Mouse (Mus musculus) liver, embryonic 16.5 days (tissue): ENCODE results near the gene Col12a1. TPM values are rescaled to one million over a fixed set of nuclear protein-coding genes. Genes with fewer than 3 reads are reported as not detected.
"Not testable (repeated sequence)": the region's sequence is repeated elsewhere in the genome, so short reads cannot be mapped to it uniquely, and the experiment has no call there.

Experiments
- ATAC-seq: fragments of 200-750 bp; cut with Nextera tagmentation; 2 replicates; pipeline ENCODE4 v1.8.0; 2017; ENCODE audit warnings: low read depth, mild to moderate bottlenecking, moderate number of reproducible peaks, moderate library complexity
- H3K27ac ChIP-seq: fragments of 300-500 bp; sonication (generic); 2 replicates; pipeline ENCODE4 v1.5.1; 2014; ENCODE audit warnings: mild to moderate bottlenecking, low read length
- H3K27me3 ChIP-seq: fragments of 300-500 bp; sonication (generic); 2 replicates; pipeline ENCODE4 v1.6.1; 2014; ENCODE audit warnings: low read depth, low read length, mixed read lengths; ENCODE audit not compliant: control insufficient read depth, insufficient read depth
- H3K36me3 ChIP-seq: fragments of 300-500 bp; sonication (generic); 2 replicates; pipeline ENCODE4 v1.6.1; 2014; ENCODE audit warnings: mild to moderate bottlenecking; ENCODE audit not compliant: control insufficient read depth, insufficient read depth
- H3K4me1 ChIP-seq: fragments of 300-500 bp; sonication (generic); 2 replicates; pipeline ENCODE4 v1.6.1; 2014; ENCODE audit warnings: low read depth, low read length, mixed read lengths; ENCODE audit not compliant: control insufficient read depth
- H3K4me2 ChIP-seq: fragments of 300-500 bp; sonication (generic); 2 replicates; pipeline ENCODE4 v1.6.1; 2014; ENCODE audit warnings: low read depth, low read length, mixed read lengths
- H3K4me3 ChIP-seq: fragments of 300-500 bp; sonication (generic); 2 replicates; pipeline ENCODE4 v1.5.1; 2014; ENCODE audit warnings: low read depth, mild to moderate bottlenecking, low read length
- H3K9ac ChIP-seq: fragments of 300-500 bp; sonication (generic); 2 replicates; pipeline ENCODE4 v1.6.1; 2014; ENCODE audit warnings: low read depth, low read length
- H3K9me3 ChIP-seq: fragments of 300-500 bp; sonication (generic); replicated peaks from 2 replicates; pipeline ENCODE4 v1.6.1; 2016; ENCODE audit warnings: low read length; ENCODE audit not compliant: control insufficient read depth
- WGBS: fragments of 180-500 bp; shearing (Covaris S2); extraction: QIAGEN DNeasy Blood & Tissue Kit; methylation state at CpG from one replicate; pipeline ENCODE4 v1.1.7; 2014; ENCODE audit not compliant: insufficient replicate concordance; 5-methylcytosine and 5-hydroxymethylcytosine counted together
- polyA plus RNA-seq: library from polyadenylated mRNA; unstranded; fragments of >200 nt; fragmentation: Nextera tagmentation; extraction: Ambion mirVana; gene quantifications from 2 replicates; pipeline ENCODE4 v1.2.1, GENCODE M21; 2015

The Col12a1 gene
- polyA plus RNA-seq, 1 experiment from 2014 or later = 1.7 TPM

DNA sequence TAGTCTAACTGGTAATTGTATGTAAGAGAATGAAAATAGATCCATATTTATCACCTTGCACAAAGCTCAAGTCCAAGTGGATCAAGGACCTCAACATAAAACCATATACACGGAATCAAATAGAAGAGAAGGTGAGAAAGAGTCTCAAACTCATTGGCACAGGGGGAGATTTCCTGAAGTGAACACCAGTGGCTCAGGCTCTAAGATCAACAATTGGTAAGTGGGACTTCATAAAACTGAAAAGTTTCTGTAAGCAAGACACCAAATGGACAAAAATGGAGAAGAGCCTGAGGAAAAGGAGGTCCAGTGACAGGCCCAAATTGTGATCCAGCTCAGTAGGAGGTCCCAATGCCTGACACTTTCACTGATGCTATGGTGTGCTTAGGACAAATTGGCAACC is 49.8 kb downstream of the Col12a1 start:
- H3K36me3 ChIP-seq, H3K27me3 ChIP-seq, ATAC-seq, H3K27ac ChIP-seq, H3K4me3 ChIP-seq, H3K4me2 ChIP-seq, H3K4me1 ChIP-seq, H3K9me3 ChIP-seq, H3K9ac ChIP-seq: not testable (repeated sequence)
- 33% methylated on average over 1 of the region's 1 CpGs for WGBS

DNA sequence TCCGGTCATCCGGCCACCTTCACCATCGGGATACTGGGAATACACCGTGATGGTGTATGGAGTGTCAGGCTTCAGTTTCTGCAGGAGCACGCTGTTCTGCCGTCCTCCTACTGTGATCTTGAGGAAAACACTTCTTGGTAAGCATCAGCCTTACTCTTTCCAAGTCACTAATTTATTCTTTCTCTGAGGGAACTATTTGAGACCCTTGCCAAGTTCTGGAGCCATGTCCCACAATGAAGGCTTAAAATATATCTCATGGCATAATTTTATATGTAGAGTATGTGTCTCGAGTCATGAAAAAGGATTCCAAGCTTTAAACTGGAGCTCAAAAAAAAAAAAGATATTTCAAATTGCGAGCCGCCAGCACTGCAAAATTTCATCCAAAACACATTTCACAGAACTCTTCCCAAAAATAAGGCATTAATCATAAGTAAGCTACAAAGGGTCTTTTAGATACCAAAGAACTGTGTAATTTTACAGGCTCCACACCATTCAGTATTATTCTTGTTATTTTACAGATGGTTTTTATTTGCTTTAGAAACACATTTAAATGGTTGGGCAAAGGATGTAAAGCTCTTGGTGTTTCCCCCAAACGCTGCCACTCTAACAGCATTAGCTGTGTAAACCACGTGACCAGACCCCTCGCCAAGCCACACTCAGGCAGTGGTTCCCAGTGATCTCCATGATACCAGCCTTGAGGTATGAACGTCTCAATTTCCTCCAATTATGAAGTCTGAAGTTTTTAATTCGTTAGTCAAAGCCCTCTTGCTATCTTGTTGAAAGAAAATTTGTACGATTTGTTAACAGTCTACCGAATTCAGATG is 65.1 kb downstream of the Col12a1 start:
- Histone ChIP-seq H3K4me1 (no peaks in the 10 kb centered on the region), H3K27me3 (no peaks in the 10 kb centered on the region), H3K4me3 (no peak overlapping the region), H3K9ac (no peak overlapping the region), H3K9me3 (no peaks in the 10 kb centered on the region), H3K4me2 (no peak overlapping the region), H3K27ac (no peak overlapping the region), H3K36me3 (no peaks in the 10 kb centered on the region)
- WGBS = 64% methylated on average over 16 of the region's 16 CpGs
- no peak for ATAC-seq

DNA sequence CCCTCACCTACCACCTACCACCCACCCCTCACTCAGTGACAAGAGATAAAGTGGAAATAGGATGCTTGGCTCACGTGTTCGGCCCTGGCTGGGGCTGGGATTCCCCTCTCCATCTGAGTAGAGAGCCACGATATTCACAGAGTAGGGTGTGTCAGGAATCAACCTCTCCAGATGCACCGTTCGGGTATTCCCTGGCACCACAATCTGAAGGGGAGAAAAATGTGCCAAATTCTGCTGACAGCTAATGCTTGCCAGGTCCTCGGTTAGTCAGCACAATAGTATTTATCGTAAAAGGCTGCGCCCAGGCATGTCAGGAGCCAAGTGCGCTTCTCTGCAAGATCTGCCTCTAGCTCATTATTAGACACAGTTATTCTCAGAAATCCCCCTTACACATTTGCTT is 70.0 kb downstream of the Col12a1 start:
- ATAC-seq = no peak
- Histone ChIP-seq H3K36me3 (no peaks in the 10 kb centered on the region), H3K27me3 (no peaks in the 10 kb centered on the region), H3K27ac (no peak overlapping the region), H3K9ac (no peak overlapping the region), H3K4me2 (no peak overlapping the region), H3K4me3 (no peak overlapping the region), H3K9me3 (no peaks in the 10 kb centered on the region), H3K4me1 (no peaks in the 10 kb centered on the region)
- WGBS = 62% methylated on average over 9 of the region's 9 CpGs

DNA sequence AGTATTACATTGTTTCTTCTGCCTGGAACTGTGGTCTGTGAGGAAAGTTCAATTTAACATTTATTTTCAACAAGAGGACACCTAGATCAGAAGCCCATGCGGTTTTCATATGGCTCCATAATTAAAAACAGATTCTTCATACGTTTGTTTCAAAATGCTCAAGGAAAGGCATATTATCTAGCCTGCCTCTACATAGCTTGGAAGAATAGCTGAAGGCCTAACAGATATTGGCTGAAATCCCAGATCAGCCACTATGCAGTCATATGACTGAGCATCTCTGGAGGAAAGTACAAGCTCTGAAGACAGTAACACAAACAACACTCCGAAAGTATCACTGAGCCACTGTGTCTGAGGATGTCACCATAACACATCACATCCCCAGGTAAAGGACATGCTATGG is 72.9 kb downstream of the Col12a1 start:
- ATAC-seq = no peak
- Histone ChIP-seq H3K27me3 (no peaks in the 10 kb centered on the region), H3K27ac (no peak overlapping the region), H3K36me3 (no peaks in the 10 kb centered on the region), H3K4me3 (no peak overlapping the region), H3K4me2 (no peak overlapping the region), H3K9me3 (no peaks in the 10 kb centered on the region), H3K9ac (no peak overlapping the region), H3K4me1 (no peaks in the 10 kb centered on the region)
- WGBS = 59% methylated on average over 3 of the region's 3 CpGs

DNA sequence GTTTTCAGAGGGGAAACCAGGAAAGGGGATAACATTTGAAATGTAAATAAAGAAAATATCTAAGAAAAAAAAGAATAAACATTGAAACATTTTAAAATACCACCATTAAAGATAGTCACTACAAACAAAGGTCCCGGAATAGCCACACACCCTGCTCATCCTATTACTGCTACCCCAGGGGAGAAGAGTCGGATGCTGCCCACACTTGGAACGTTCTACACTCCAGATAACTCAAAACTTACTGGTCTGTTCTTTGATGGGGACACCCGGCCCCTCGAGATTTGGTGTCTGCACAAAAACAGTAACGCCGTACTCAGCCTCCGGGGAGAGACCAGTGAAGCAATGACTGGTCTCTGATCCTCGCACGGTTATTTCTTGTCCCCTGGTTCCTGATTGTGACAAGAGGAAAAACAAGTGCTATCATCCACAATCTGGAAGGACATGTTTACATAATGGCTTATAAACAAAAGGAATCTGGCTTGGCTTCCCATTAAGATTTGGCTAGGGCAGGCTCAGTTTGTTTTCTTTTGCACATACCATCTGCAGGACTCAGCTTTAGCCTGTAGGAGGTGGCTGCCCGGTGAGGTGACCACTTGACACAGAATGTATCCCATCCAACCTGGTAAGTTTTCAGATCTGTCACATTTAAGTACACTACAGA is 79.1 kb downstream of the Col12a1 start:
- H3K27ac ChIP-seq = no peak overlapping the region
- 38% methylated on average over 11 of the region's 11 CpGs for WGBS
- no peaks in the 10 kb centered on the region for H3K9me3 ChIP-seq
- no peak overlapping the region for H3K4me3 ChIP-seq
- no peaks in the 10 kb centered on the region for H3K27me3 ChIP-seq
- H3K4me1 ChIP-seq = no peaks in the 10 kb centered on the region
- no peak for ATAC-seq
- no peaks in the 10 kb centered on the region for H3K36me3 ChIP-seq
- no peak overlapping the region for H3K4me2 ChIP-seq
- H3K9ac ChIP-seq = no peak overlapping the region

DNA sequence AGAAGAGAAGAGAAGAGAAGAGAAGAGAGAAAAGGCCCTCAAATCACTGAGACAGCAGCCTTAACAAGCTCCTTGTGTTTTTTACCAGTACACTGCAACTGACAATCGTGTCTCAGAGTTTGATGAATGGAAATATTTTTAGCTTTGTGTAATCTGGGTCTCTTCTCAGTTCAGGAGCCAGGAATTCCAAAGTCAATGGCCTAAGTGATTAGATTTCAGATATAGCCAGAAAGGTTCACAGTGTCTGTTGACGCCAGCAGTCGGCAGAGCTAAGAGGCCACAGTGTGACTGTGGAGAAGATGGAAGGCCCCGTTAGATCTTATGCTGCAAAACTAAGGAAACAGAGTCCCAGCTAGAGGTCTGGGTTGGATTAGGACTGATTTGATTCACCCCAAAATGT is 80.8 kb downstream of the Col12a1 start:
- Histone ChIP-seq H3K4me1 (no peaks in the 10 kb centered on the region), H3K4me2 (no peak overlapping the region), H3K9me3 (no peaks in the 10 kb centered on the region), H3K9ac (no peak overlapping the region), H3K4me3 (no peak overlapping the region), H3K27ac (no peak overlapping the region), H3K36me3 (no peaks in the 10 kb centered on the region), H3K27me3 (no peaks in the 10 kb centered on the region)
- ATAC-seq = no peak
- WGBS = 50% methylated on average over 4 of the region's 4 CpGs

DNA sequence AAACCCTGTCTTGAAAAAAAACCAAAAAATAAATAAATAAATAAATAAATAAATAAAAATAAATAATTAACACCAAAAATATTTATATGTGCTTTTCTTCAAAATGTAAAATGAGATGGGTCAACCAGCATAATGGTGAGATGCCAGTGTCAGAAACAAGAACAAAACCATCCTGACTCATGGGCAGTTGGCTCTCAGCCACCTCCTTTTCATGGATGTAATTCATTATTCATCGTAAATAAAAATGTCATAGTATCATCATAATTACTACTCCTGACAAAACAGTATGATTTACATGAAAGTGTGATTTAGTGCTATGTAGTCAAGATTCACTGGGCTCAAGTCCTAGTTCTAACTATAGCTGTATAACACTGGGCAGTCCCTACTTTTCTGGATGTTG is 84.6 kb downstream of the Col12a1 start:
- no peaks in the 10 kb centered on the region for H3K9me3 ChIP-seq
- no peak overlapping the region for H3K27ac ChIP-seq
- no peak overlapping the region for H3K9ac ChIP-seq
- no peak overlapping the region for H3K4me3 ChIP-seq
- no peak overlapping the region for H3K4me2 ChIP-seq
- 74% methylated on average over 1 of the region's 1 CpGs for WGBS
- H3K36me3 ChIP-seq = no peaks in the 10 kb centered on the region
- no peaks in the 10 kb centered on the region for H3K4me1 ChIP-seq
- no peak for ATAC-seq
- no peaks in the 10 kb centered on the region for H3K27me3 ChIP-seq

DNA sequence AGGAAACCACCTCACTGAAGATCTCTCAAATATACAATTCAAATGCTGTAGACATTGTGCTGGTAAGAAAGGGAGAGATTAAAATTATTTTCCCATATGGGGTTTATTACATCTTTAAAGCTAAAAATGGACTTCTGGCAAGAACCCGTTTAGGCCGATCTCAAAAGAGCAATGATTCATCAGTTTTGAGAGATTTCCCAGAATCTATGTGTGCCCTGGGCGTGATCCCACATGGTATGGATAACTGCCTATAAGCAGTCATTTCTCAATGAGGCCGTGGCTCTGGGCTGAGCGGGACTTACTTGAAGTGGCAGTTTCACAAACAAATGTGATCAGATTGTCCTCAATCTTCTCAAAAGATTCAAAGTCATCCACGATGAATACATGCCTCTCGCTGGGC is 87.4 kb downstream of the Col12a1 start:
- Histone ChIP-seq H3K9me3 (no peaks in the 10 kb centered on the region), H3K27ac (no peak overlapping the region), H3K36me3 (no peaks in the 10 kb centered on the region), H3K4me3 (no peak overlapping the region), H3K4me2 (no peak overlapping the region), H3K9ac (no peak overlapping the region), H3K4me1 (no peaks in the 10 kb centered on the region), H3K27me3 (no peaks in the 10 kb centered on the region)
- WGBS = 69% methylated on average over 7 of the region's 7 CpGs
- ATAC-seq = no peak

DNA sequence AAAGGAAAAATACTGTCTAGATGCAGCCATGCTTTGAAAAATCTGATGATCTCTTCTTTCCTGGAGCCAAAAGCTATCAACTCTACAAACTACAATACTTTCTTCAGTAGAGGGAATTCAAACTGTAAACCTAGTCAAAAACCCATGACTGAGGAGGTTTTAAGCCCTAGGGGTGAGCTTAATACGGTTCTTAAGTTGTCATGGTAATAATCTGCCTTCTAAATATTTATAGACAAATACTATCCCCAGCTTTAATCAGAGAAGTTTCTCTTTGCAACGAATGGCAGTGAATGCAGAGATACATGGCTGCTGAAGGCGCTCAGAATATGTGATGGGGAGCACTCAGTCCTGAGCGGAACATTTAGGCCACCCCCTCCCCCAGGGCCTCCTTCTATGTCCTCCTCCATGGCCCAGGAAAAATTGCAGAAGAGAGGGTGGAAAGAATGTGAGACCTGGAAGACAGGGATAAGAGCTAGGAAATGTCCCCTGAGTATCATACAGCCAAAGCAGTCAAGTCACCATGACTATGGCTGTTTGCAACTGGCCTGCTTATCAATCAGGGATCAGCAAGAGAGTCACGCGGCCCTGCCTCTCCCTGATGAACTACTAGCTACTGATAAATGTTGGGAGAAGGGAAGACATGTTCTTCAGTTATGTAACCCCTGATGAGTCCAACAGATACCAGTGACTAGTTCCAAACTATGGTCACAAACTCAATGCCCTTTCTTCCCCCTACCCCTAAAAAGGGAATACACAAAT is 99.6 kb downstream of the Col12a1 start:
- H3K9ac ChIP-seq = no peak overlapping the region
- H3K9me3 ChIP-seq = no peaks in the 10 kb centered on the region
- H3K4me2 ChIP-seq = no peak overlapping the region
- no peaks in the 10 kb centered on the region for H3K27me3 ChIP-seq
- no peaks in the 10 kb centered on the region for H3K4me1 ChIP-seq
- H3K27ac ChIP-seq = no peak overlapping the region
- WGBS = 52% methylated on average over 6 of the region's 6 CpGs
- H3K4me3 ChIP-seq = no peak overlapping the region
- no peaks in the 10 kb centered on the region for H3K36me3 ChIP-seq
- ATAC-seq = no peak
